Mouse (Mus musculus) liver, adult 2 months (tissue): ENCODE results near the gene Zbed5.

Experiments used
- CTCF ChIP-seq: fragments of 200-500 bp; IDR thresholded peaks from 2 replicates; pipeline ENCODE4 v1.5.1; 2011; ENCODE audit warnings: low read depth, low read length, control low read depth
- POLR2A ChIP-seq: fragments of 200-500 bp; IDR thresholded peaks from 2 replicates; pipeline ENCODE4 v1.6.1; 2011; ENCODE audit warnings: low read length, control low read depth; ENCODE audit not compliant: insufficient read depth; ENCODE audit errors: extremely low read depth

GRCm38 (mm10) chr5:129886911-129887636, 8.4 kb upstream of the Zbed5 start, which contains the start of gene Chchd2:
- TF ChIP-seq POLR2A: peak; percentile 96
- TF ChIP-seq CTCF: no peak
